Mouse (Mus musculus) layer of hippocampus, adult 8-10 months (tissue): Measurements from ENCODE around the gene Hfm1. TPM values are rescaled to one million over a fixed set of nuclear protein-coding genes. Genes with fewer than 3 reads are reported as not detected.

ENCODE experiments used
- DNase-seq, 2 experiments: peaks; one replicate each; pipeline ENCODE4 v3.0.0; 2022; ENCODE audit warnings: low spot score in 2 of 2
- total RNA-seq, 4 experiments: library from RNA; stranded (reverse); gene quantifications; 2 replicates each; pipeline ENCODE4 v1.2.4; 2022

The Hfm1 gene
- total RNA-seq, 4 experiments from 2014 or later, result 0.81 to 2.2 (median 2.1) TPM

DNA sequence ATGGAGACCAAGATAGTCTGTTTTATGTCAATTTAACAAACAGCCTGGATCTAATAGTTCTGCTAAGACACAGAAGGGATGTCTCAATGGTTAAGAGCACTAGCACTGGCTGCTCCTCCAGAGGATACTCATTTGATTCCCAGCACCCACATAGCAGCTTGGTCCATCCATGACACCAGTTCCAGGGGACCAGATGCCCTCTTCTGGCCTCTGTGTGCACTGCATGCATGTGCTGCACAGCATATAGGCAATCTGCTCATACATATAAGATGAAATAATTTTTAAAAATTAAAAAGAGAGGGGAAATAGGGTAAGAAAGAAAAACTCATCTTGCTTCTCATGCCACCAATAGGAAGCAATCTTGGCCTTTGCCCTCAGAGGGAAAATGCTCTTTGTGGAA, 79.1 kb downstream of the Hfm1 start:
- no peak for DNase-seq

DNA sequence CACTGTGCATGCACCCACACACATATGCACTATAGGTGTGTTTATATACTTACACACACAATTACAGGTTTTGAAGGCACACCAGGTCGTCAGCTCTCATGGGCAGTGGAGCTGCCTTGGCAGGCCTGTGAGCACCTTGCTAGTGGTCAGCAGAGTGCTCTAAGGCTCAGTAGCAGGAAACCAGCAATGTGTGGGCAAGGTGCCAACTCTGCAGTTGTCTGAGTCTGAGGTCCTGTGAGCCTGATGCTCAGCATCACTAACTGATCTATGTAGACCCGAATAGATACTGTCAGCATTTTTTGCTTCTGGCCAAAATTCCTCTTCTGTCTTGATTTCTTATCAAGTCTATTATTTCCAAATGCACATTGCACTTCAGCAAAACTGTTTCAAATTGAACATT, 82.2 kb downstream of the Hfm1 start:
- DNase-seq, result no peak

DNA sequence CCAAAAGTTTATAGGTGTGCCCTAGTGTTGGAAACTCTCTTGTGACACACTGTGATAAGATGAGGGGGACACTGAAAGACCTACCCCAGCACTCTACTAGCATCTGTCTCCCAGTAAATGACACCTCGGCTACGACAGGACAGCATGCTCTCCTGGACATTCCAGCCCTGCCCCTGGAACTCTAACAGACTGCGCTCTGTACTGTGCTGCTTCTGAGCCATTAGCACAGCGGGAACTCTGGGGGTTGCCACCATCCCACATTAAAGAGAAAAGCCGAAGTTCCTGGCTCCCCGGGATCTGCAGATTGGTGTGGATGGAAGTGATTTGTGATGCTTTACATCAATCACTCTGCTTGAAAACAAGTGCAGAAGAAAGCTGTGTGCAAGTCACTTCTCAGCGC, 93.1 kb downstream of the Hfm1 start:
- no peak for DNase-seq

DNA sequence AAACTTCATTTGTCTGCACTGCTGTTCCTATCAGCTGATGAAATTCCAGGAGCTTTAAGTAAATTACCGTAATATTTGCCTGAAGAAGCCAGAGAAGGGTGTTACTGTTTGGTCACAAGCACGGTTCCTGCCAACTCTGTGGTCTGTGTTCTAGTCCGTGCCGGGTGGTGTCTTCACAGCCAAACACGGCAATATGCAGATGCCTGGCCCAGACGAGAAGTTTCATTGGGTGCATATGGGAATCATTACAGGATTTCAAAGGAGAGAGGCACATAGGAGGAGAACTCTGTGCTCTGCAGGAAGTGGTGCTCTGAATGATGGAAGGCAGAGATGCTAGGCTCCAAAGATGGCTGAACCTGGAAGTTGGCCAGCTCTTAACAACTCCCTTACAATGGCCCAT, 94.7 kb downstream of the Hfm1 start:
- DNase-seq, result no peak

DNA sequence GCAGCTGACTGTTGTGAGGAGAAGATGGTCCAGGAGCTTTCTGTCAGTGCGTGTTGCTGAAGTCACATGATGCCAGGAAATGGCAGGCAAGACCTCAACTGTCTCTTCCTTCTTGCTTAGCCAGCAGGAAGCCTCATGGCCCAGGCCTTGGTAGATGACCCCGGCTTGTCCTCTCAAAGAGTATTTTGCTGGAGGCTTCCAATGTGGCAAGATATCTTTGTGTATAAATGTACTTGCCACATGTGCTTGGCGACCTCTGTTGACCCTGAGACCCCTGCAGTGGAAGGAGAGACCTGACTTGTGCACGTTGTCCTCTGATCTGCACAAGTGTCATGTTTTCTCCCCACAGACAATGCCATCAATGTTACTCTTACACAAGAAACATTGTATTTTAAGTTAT, 95.3 kb downstream of the Hfm1 start:
- no peak for DNase-seq

DNA sequence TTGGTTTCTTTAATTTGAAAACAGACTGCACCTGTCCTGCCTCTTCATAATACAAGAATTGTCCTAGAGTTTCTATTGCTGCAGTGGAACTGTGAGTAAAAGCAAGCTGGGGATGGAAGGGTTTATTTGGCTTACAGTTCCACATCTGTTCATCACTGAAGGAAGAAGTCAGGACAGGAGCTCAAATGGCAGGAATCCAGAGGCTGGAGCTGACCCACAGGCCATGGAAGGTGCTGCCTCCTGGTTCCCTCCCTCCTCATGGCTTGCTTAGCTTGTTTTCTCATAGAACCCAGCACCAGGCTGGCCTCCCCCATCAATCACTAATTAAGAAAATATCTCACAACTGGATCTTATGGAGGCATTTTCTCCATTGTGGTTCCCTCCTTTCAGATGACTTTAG, 99.4 kb downstream of the Hfm1 start:
- no peak for DNase-seq

DNA sequence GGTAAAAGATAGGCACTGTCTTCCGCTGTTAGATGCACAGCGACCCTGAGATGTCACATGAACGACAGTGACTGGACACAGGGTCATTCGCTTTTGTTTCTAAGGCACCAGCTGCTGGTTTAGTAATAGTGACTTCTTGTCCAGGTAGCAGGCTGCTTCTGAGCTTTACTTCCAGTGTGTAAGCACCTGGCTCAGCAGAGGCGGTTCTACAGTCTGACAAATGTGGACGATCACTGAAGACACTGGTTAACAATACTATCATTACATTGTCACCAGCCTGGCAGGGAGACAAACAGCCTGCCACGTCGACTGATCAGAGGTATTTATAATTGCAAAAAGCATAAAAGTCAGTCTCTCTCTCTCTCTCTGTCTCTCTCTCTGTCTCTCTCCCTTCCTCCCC, 100.1 kb downstream of the Hfm1 start:
- no peak for DNase-seq

DNA sequence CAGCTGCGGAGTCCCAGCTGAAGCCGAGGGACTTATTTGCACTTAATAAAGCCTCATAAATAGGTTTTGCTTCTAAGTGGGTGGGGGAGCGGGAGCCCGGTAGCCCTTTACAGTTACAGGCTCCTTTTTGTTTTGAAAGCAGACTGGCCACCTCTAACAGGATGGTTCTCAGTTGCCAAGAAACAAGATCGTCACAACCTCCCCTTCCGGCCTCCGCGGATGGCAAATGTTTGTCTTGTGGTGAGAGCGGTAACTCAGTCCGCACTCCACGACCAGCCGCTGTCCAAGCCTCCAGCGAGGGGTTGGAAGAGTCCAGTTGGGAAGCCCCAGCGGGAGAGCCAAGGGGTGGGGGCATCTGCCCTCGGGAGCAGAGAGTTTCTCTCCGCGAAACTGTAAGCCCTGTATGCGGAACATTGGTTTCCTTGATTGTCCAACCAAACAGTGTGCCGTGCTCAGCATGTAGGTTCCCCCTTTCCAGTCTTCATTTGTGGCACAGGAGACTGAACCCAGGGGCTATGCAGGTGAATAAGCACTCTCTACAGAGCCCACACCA, 100.7 kb downstream of the Hfm1 start:
- peak; percentile 13 to 32 for DNase-seq

DNA sequence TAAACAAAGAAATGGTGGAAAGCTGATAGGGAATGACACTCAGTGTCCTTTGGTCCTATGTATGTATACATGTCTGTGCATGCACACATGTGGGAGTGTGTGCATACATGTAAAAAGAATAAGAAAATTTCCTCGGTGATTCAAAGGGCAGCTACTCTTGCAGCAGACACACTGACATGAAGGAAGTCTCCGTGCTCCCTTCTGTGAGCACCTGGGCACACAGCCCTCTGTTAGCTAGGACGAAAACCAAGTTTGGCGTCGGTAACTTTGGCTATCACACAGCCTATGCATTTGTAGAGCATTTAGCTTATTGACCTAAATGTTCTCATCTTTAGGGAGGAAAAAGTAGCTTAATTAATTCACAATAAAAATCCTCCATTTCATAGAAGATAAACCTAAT, 101.4 kb downstream of the Hfm1 start:
- no peak for DNase-seq

DNA sequence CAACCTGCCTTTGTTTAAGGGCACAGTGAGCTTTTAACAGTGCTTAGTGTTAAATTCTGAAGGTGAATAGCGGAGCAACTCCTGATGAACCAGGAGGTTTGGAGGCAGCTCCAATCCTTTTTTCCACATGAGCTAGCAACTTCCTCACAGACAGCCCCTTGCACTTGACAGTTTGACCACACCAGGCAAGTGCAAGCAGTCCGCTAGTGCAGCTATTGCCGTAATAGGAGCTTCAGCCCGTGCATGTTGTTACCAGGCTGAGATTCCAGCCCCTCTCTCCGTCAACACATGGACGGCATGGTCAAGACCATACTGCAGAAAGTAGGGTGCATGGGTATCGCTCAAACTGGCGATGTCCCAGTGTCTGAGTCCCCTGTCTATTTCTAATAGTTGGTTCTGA, 106.5 kb downstream of the Hfm1 start:
- DNase-seq, result no peak

DNA sequence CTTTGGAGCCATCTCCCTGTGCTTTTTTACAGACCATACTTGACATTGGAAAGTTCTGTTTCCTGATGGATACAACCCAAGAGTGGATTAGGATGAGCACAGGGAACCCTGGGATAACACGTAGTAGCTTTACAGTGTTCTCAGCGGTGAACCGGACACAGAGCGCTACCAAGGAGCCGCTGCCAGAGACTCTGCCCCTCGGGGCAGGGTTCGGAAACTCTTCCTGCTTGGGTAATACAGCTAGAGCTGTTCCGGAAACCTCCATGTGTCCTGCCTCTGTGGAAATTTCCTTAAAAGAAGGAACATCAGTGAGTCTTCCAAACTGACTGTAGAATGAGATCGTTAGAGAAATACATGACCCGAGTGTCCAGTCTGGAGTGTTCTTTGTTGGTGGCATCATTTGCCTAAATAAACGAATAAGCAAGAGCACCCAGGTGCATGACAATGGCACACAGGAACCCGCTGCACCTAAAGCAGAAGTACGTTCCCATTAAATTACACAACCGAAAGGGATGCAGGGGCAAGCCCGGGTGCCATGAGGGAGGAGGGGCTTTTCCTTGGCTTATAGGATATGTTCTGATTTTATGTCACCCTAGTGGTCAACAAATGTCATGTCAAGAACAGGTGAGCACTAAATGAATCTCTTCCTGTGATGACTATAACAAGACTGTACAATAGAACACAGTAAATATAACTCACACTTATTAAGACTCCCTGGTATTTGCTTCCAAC, 110.0 kb downstream of the Hfm1 start:
- no peak for DNase-seq

DNA sequence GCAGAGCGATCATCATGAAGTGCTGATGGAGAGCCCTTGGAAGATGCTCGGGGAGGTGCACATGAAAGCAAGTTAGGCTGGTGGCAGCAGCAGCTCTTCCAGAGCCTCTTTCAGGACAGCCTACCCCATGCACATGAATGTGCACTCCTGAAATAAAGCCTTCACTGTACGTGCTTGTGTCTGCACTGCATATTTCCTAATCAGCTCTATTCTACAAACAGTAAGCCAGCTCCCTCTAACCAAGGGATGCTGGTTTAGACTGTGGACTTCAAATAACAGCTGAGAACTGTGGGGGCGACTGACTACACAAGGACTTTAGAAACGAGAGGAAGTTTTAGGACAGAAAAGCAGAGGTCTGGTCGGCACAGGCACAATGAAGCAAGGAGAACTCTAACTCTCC, 111.5 kb downstream of the Hfm1 start:
- DNase-seq, result no peak

DNA sequence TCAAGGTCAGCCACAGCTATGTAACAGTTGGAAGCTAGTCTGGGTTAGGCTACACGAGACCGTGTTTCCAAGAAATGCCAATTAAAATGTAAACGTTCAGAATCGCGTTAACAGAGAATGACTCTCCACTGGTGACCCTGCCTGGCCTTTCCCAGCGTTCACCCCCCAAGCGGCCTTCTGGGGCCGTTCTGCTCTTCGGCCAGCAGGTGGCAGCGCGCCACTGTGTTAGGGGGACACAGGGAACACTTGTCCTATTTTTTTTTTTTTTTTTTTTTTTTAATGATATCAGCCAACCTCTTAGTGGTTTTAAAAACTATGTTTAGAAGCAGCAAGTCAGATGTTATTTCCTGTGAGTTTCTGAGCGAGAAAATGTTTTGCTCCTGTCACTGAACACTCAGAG, 123.0 kb downstream of the Hfm1 start:
- DNase-seq, result peak in 1 of 2 experiments; percentile 39

DNA sequence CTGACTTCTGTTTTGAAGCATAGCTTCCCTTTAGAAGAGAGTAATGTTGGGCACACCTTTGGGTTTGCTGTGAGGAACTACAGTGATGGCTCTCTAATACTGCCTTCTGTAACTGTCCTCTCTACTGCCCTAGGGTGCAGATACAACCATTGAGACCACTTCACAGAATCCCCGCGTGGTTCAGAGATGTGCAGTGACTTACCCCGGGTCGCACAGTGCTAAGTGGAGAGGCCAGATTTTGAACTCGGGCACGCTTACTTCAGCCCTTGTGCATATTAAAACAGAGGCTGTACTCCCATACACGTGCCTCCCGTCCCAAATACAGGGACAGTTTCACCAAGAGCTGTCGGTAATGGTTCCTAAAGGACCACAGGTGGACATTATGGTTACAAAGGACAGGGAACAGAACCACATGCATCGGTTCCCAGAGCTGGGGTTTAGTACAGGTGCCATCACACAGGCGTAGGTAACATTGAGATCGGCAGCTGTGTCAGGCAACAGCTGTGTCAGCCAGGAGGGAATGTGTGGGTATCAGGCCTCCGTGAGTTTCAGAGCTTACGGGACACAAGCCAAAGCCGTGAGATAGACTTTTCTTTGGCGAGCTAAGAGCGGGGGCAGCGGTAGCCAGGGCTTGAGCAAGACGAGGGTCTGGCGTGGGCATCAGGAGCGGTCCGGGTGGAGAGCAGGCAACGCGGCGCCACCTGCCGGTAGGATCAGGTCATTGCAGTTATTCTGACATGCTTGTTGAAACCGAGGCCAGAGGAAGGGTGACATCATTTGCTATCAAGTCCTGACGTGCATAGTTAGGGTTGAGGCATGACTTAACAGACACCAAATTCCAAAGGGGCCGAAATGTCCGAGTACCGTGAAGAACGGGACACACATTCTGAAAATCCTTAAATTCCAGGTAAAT, 124.0 kb downstream of the Hfm1 start:
- peak; percentile 78 to 87 for DNase-seq

DNA sequence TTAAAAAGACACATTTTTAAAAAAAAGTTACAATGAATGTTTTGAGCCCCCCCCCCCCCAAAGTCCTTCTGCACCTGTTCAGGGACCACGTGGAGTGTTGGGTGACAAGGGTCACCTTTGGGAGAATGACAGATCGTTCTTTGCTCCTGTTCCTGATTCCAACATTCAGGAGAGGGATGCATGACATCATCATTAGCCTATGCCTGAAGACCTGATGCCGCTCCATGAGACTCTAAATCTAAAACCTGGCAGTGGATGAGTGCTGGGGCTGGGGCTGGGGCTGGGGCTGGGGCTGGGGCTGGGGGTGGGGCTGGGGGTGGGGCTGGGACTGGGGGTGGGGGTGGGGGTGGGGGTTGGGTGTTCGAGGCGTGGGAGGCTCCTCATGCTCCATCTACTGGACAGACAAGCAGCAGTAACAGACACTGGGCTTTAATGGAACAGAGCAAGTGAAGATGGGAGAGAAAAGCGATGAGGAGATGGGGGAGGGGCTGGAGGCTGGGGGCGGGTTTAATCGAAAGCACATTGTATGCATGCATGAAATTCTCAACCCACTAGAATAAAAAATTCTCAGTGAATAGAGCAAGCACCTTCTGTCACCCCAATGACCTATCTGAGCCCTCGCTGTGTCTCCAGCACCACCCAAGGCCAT, 124.8 kb downstream of the Hfm1 start:
- no peak for DNase-seq

DNA sequence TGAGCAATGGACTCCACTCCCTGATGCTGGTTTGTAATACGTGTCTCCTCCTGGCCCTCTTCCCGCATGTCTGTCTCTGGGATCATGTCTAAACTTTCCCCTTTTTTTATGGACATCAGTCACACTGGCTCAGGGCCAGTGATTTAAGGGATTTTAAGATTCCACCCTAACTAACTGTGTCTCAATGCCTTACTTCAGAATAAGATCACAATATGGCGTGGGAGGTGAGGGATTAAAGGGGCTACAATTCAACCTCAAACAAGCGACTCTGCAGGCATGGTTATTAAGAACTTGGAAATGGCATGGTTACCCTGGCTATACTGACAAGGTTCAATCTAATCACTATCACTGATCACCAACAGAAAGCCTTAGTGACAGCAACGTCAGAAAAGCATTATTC, 128.2 kb downstream of the Hfm1 start:
- no peak for DNase-seq

DNA sequence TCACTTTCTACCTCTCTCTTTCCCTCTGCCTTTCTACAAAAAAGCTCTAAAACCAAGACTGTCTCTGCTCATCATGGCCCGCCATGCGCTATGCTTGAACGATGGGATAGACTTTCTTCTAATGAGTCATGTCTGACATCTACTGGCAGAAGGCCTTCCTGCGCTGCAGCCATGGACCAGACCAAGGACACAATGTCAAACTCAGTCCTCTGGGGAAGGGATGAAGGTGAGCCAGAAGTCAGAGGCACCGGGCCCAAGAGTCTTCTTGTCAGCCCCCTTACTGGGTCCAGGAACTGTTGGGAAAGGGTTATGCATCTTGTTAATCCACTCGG, 134.9 kb downstream of the Hfm1 start:
- DNase-seq, result no peak

DNA sequence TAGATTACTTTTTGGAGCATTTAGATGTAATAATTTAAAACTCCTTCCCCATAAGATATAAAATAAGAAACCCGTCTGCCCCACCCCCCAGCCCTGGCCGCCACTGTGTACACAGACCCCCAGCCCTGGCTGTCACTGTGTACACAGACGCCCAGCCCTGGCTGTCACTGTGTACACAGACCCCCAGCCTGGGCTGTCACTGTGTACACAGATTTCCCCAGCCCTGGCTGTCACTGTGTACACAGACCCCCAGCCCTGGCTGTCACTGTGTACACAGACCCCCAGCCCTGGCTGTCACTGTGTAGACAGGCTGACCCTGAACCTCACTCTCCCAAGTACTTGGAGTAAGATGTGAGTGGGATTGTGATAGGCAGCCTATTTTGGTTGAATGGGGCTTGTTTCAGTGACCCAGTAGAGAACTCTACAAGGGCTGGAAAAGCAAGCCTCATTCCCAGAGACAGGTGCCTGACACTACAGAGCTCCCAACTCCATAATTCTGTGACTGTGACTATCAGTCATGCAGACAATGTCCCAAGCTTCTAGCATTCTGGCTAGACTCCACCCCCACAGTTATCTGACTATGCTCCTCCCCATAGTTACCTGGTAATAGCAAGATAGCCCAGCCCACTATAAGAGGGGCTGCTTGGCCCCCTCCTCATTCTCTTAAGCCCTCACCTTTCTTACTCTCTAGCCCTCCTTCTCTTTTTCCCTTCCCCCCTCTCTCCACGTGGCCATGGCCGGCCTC, 135.5 kb downstream of the Hfm1 start:
- no peak for DNase-seq
